Mouse (Mus musculus): ENCODE results near the gene Tmem52b. TPM values are rescaled to one million over a fixed set of nuclear protein-coding genes. Genes with fewer than 3 reads are reported as not detected.

Gene Tmem52b
- polyA plus RNA-seq, 1 experiment from 2014 or later, result not detected

DNA sequence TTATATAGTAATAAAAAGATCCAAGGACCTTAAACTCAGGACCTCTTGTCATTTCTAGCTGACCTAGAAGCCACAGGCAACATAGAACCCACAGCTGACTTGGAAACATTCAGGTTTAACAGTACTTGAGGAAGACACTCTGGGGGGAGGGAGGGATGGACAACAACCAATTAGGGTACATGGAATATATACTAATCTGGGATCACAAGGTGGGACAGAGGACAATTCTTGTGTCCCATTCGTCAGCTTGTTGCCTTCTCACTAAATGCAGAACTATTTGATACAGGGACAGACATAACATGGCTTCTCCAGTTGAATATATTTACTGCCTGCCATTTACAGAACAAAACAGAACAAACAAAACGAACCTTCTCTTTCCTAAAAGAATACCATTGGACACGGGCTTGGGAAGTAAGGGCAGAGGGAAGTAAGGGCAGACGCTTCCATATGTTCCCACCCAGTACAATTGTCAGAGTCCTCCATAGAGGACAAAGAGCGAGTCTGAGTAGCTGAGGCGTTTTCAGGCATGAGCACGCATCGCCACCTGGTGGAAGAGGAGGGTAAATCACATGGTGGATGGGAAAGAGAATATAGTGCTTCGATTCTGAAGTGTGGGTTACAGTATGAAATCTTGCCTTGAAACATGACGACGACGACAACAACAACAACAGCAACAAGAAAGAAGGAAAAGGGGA, 46.7 kb downstream of the Tmem52b start:
- WGBS, result 19% methylated on average over 12 of the region's 12 CpGs
- H3K4me2 ChIP-seq (replicated peaks), result no peak overlapping the region
- H3K4me3 ChIP-seq, result no peak overlapping the region
- H3K9me3 ChIP-seq, result no peaks in the 10 kb centered on the region
- no peak overlapping the region for H3K27ac ChIP-seq
- no peaks in the 10 kb centered on the region for H3K27me3 ChIP-seq
- peak; percentile 28; the same call in 1 of the 2 replicates for ATAC-seq (ENCODE audit: insufficient number of reproducible peaks, insufficient read depth, low FRiP score, low TSS enrichment)
- no peak overlapping the region for H3K9ac ChIP-seq
- no peaks in the 10 kb centered on the region for H3K4me1 ChIP-seq
- no peaks in the 10 kb centered on the region for H3K36me3 ChIP-seq

DNA sequence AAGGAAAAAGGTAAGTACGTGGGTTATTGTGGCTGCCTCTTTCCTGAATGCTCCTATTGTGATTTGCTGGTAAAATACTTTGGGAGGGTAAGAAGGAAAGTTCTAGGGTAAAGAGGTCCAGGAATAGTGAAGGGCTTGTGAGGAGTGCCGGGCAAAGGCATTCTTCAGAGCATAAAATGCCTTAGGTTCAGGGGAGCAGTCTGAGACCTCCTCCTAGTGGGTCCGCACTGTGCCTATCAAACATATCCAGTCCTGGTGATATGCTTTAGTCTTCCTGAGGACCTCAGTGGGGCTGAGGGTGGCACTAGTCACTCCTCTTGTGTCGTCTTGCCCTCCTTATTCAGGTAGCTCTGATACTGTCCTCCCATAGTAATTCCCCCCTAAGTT, 47.3 kb downstream of the Tmem52b start:
- Histone ChIP-seq H3K36me3 (no peaks in the 10 kb centered on the region), H3K27me3 (no peaks in the 10 kb centered on the region), H3K9ac (no peak overlapping the region), H3K9me3 (no peaks in the 10 kb centered on the region), H3K4me1 (no peaks in the 10 kb centered on the region), H3K4me2 (replicated peaks) (no peak overlapping the region), H3K4me3 (no peak overlapping the region), H3K27ac (no peak overlapping the region)
- WGBS, result 58% methylated on average over 4 of the region's 4 CpGs
- ATAC-seq (ENCODE audit: insufficient number of reproducible peaks, insufficient read depth, low FRiP score, low TSS enrichment), result no peak

DNA sequence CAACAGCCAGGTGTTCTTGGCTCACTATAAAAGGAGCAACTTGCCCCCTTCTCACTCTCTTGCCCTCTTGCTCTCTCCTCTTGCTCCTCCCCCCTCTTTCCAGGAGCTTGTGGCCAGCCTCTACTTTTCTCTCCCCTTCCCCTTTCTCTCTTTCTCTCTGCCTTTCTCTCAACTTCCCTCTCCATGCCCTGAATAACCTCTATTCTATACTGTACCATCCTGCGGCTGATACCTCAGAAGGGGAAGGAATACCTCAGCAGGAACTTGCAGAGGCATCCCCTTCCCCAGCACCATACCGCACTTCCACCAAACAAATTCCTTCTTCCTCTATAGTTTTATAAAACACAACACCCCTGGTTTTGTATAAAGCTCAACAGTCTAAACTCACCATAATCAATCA, 52.9 kb downstream of the Tmem52b start:
- H3K27me3 ChIP-seq, result no peaks in the 10 kb centered on the region
- no peak overlapping the region for H3K4me2 ChIP-seq (replicated peaks)
- no peaks in the 10 kb centered on the region for H3K4me1 ChIP-seq
- no peak overlapping the region for H3K4me3 ChIP-seq
- ATAC-seq (ENCODE audit: insufficient number of reproducible peaks, insufficient read depth, low FRiP score, low TSS enrichment), result no peak
- 86% methylated on average over 2 of the region's 2 CpGs for WGBS
- no peak overlapping the region for H3K27ac ChIP-seq
- no peak overlapping the region for H3K9ac ChIP-seq
- H3K9me3 ChIP-seq, result no peaks in the 10 kb centered on the region
- H3K36me3 ChIP-seq, result no peaks in the 10 kb centered on the region

Other genes with a start within 250 kb of the Tmem52b start
- gene Cd69, start 237.1 kb upstream of the Tmem52b start, polyA plus RNA-seq (2016; fragmentation: Nextera tagmentation; extraction: Ambion mirVana), result not detected in 2 replicates
- not detected in 2 replicates for gene 4922502D21Rik, start 180.8 kb upstream of the Tmem52b start, polyA plus RNA-seq (2016; fragmentation: Nextera tagmentation; extraction: Ambion mirVana)
- gene Clec12a, start 169.9 kb upstream of the Tmem52b start, polyA plus RNA-seq (2016; fragmentation: Nextera tagmentation; extraction: Ambion mirVana), result 0.37 and 0.95 TPM in 2 replicates
- not detected in 2 replicates for gene Clec12b, start 126.7 kb upstream of the Tmem52b start, polyA plus RNA-seq (2016; fragmentation: Nextera tagmentation; extraction: Ambion mirVana)
- gene Clec1b, start 115.3 kb upstream of the Tmem52b start, polyA plus RNA-seq (2016; fragmentation: Nextera tagmentation; extraction: Ambion mirVana), result 5.0 and 6.0 TPM in 2 replicates
- 0.13 and 0.14 TPM in 2 replicates for gene Clec9a, start 103.7 kb upstream of the Tmem52b start, polyA plus RNA-seq (2016; fragmentation: Nextera tagmentation; extraction: Ambion mirVana)
- gene Clec1a, start 60.6 kb upstream of the Tmem52b start, polyA plus RNA-seq (2016; fragmentation: Nextera tagmentation; extraction: Ambion mirVana), result 1.9 TPM in 2 replicates
- gene Olr1, start 5.4 kb upstream of the Tmem52b start, polyA plus RNA-seq (2016; fragmentation: Nextera tagmentation; extraction: Ambion mirVana), result 0.04 TPM in 1 of 2 replicates, not detected in the other
- 56.4 and 56.6 TPM in 2 replicates for gene Gabarapl1, start 20.6 kb downstream of the Tmem52b start, polyA plus RNA-seq (2016; fragmentation: Nextera tagmentation; extraction: Ambion mirVana)
- gene Klre1, start 65.3 kb downstream of the Tmem52b start, polyA plus RNA-seq (2016; fragmentation: Nextera tagmentation; extraction: Ambion mirVana), result not detected in 2 replicates
- 0.32 TPM in 1 of 2 replicates, not detected in the other for gene Klrd1, start 79.2 kb downstream of the Tmem52b start, polyA plus RNA-seq (2016; fragmentation: Nextera tagmentation; extraction: Ambion mirVana)
- 0.05 and 0.14 TPM in 2 replicates for gene Klrk1, start 111.3 kb downstream of the Tmem52b start, polyA plus RNA-seq (2016; fragmentation: Nextera tagmentation; extraction: Ambion mirVana)
- gene Klrc3, start 130.8 kb downstream of the Tmem52b start, polyA plus RNA-seq (2016; fragmentation: Nextera tagmentation; extraction: Ambion mirVana), result not detected in 2 replicates
- not detected in 2 replicates for gene Klrc2, start 148.1 kb downstream of the Tmem52b start, polyA plus RNA-seq (2016; fragmentation: Nextera tagmentation; extraction: Ambion mirVana)
- not detected in 2 replicates for gene Klrc1, start 166.4 kb downstream of the Tmem52b start, polyA plus RNA-seq (2016; fragmentation: Nextera tagmentation; extraction: Ambion mirVana)
- gene Klri1, start 204.6 kb downstream of the Tmem52b start, polyA plus RNA-seq (2016; fragmentation: Nextera tagmentation; extraction: Ambion mirVana), result not detected in 2 replicates
- not detected in 2 replicates for gene Klri2, start 227.9 kb downstream of the Tmem52b start, polyA plus RNA-seq (2016; fragmentation: Nextera tagmentation; extraction: Ambion mirVana)

All from embryonic facial prominence, embryonic 12.5 days (tissue).